Mouse (Mus musculus) cortical plate, adult 2 months (tissue): Measurements from ENCODE around the gene Smim24.

Source experiments
- CTCF ChIP-seq: fragments of 200-500 bp; IDR thresholded peaks from 2 replicates; pipeline ENCODE4 v1.5.1; 2011; ENCODE audit warnings: mild to moderate bottlenecking, control low read depth, low read length; ENCODE audit not compliant: insufficient read depth; ENCODE audit errors: extremely low read depth
- POLR2A ChIP-seq: fragments of 200-500 bp; IDR thresholded peaks from 2 replicates; pipeline ENCODE4 v1.6.1; 2011; ENCODE audit warnings: mild to moderate bottlenecking, low read length, control low read depth; ENCODE audit not compliant: insufficient read depth; ENCODE audit errors: extremely low read depth

DNA sequence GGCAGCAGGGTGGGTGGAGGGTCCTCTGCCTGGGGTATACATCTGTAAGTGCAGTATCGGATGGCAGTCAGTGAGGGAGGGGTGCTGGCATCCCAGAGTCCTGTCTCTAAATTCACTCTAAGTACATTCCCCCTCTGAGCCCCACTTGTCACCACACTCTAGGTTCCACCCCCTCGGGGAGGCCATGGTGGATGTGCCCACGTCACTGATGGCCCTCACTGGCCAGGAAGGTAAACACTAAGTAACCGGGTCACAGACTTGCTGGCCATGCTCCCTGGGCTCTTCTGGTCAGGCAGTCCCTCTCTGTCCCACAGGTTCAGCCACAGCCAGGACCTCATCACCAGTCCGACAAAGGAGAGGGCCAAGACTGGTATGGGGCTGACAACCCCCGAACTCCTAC is 29.3 kb downstream of the Smim24 start:
- TF ChIP-seq POLR2A, result no peak
- no peak for TF ChIP-seq CTCF
